Mouse (Mus musculus) c-Kit-positive CD71-negative TER-119-negative erythroid progenitor cells, embryonic 14.5 days (primary cell): ENCODE measurements at regions not wholly inside any gene's neighbourhood (a gene's known extent, or its start where the extent isn't known, plus 50 kb on each side); places are given as distances from the start of the nearest gene placed in this dataset.

Source experiments
- DNase-seq: peaks from one replicate; pipeline ENCODE4 v3.0.0-alpha.2; 2013; ENCODE audit warnings: low read depth

GRCm38 (mm10) chr1:128975586-128975985 is 297.5 kb upstream of the Thsd7b start:
- no peak for DNase-seq

GRCm38 (mm10) chr1:128951436-128951835 is 321.7 kb upstream of the Thsd7b start:
- DNase-seq: no peak

DNA sequence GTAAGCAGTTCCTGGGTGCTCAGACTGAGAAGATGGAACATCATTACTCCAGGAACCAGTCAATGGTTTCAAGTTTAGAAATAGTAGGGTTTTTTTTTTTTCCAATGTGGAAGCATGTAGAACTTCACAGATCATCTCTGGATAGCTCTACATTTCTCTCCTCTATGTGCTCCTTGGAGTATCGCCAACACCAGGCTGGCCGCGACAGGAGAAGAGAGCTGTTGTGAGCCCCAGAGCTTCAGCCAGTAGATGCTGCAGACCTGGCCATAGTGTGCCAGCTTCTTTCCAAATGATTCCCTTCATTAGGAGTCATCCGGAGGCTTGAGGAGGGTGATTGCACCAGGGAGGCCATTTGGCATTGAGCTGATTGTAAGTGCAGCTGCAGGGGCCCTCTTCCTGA is 322.6 kb upstream of the Thsd7b start:
- no peak for DNase-seq

DNA sequence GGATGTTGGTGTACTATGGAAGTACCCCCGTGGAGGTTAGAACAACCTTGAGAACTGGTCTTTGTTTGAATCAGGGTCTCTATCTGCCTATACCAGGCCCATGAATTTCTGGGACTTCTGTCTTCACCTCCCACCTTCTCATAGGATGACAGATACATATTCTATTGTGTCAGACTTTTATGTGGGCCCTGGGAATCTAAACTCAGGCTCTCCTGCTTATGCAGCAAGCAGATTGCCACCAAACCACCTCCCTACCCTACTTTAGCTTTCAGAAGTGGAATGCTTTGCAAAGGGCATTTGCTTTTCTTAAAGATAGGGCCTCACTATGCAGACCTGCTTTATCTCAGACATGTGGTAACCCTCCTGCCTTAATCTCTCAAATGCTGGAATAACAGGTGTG is 322.7 kb upstream of the Cxcr4 start:
- no peak for DNase-seq

- DNase-seq: no peak
Observed at GRCm38 (mm10) chr1:128912532-128912931, 320.4 kb upstream of the Cxcr4 start.

DNA sequence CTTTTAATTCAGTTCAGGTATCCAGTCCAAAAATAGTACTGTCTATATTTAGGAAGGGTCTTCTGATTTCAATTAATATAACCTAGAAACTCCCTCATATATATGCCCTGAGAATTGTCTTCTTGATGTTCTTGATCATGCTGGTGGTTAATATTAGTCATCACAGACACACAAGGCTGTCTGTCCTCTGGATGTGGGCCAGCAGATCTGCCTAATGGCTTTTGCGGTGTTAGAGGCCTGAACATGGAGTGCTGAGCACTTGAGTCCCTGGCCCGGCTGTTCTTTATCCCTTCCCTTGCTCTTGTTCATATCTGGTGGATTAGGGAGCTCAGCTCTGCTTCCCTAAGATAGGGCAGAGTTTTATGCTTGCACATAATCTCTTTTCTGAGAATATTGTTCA is 315.5 kb upstream of the Cxcr4 start:
- no peak for DNase-seq

DNA sequence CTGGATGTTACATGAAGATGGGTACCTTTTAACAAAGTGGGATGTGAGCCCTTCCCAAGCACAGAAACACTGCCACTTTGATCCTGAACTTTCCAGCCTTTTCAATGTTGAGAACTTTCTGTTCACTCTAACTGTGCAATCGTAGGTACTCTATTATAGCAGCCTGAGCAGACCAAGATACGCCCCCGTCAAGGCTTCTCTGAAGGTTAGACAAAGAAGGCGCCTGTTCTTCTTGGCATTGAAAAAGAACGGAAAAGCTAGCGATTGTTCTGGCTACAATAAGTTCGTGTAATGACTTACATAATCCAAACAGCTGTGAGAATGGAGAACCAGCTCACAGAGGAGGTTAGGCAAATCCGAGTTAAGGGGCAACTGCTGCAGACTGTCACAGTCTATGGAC is 305.9 kb upstream of the Cxcr4 start:
- DNase-seq: no peak

GRCm38 (mm10) chr1:128894546-128894945 is 302.5 kb upstream of the Cxcr4 start:
- no peak for DNase-seq

GRCm38 (mm10) chr1:128878291-128878690 is 286.2 kb upstream of the Cxcr4 start:
- DNase-seq: no peak

GRCm38 (mm10) chr1:128875289-128875688 is 283.2 kb upstream of the Cxcr4 start:
- DNase-seq: peak; percentile 23

DNA sequence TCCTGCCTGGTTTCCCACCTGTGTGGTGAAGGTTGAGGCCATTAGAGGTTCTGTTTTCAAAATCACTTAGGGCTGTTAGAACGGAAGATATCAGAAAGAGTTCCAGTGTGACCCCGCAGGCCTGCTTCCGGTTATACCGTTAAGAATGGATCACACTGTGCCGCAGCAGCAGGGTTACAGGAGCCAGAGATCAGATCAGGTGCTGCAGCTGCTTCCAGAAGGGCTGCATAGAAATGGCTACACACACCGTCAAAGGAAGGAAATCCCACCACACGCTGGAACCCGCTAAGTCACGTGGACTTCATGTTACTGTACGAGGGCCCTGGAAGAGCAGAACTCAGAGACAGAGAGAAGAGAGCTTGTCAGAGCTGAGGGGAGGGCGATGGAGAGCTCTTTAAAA is 282.1 kb upstream of the Cxcr4 start:
- no peak for DNase-seq

- no peak for DNase-seq
Observed at GRCm38 (mm10) chr1:128868761-128869160, 276.7 kb upstream of the Cxcr4 start.

- DNase-seq: no peak
Observed at GRCm38 (mm10) chr1:128860537-128860936, 268.4 kb upstream of the Cxcr4 start.

GRCm38 (mm10) chr1:128860094-128860493 is 268.0 kb upstream of the Cxcr4 start:
- no peak for DNase-seq

DNA sequence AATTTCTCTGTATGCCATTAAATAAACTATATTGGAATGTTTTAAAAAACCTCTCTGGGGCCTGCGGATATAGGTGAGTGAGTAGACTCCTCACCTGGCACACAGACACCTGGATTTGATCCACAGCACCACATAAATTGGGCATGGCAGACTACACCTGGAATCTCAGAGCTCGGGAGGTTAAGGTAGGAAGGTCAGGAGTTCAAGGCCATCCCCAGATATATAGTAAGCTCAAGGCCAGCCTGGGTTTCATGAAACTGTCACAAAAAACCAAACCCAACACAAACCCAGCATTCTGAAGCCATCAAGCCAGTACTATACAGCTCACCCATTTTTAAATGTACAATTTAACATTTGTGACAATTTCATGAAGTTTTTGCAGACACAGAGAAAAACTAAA is 266.6 kb upstream of the Cxcr4 start:
- DNase-seq: no peak

DNA sequence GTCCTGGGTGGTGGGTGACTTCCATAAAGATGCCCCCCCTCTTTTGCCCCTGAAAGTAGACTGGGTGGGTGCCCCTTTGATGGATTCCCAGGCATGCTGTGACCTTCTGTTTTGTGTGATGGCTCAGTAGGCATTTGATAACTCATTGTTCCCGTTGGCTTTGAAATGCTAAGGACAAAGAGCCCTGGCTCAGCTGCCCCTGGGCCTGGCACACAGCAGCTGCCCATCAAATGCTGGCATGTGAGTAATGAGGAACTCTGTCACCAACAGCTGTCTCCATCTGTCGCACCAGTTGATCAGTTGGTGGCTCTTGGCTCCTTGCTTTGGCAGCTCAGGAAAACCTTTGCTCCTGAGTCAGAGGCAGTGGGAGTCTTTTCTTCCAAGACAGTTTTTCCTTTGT is 264.8 kb upstream of the Cxcr4 start:
- DNase-seq: no peak

DNA sequence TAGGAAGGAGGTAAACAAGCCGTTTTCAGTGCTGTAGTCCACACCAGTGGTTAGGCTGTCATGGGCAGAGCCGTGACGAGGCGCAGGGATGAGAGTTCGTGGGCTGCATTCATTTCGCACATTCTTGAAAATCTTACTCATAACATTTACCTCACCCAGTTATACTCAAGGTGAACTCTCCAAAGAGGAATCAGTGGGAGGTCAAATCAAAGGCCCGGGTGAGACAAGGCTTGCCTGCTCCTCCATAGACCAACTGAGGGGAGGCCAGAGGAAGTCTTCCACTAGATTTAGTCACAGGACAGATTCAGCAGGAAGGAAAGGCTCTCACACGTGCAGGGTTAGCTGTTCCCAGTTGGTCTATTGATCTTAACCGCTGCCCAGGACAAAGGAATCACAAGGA is 262.6 kb upstream of the Cxcr4 start:
- no peak for DNase-seq

GRCm38 (mm10) chr1:128853286-128853685 is 261.2 kb upstream of the Cxcr4 start:
- DNase-seq: no peak

DNA sequence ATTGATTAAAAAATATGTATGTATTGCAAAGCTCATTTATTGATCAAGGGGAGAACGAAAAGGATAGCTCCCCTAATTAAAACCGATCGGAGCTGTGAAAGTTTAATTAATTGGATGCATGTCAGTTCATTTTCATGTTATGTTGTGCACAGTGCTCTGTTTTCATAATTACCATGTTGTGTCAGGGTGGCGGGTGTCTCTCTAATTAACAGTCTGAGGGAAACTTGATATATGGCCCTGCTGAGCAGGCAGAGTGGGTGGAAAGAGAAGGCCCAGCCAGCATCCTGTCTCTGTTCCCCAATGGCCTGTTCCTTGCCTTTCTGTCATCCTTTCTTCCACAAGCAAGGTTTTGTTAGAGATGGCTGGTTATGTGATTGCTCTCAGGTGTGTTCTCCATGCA is 245.3 kb upstream of the Cxcr4 start:
- no peak for DNase-seq

- no peak for DNase-seq
Observed at GRCm38 (mm10) chr1:128835510-128835909, 243.4 kb upstream of the Cxcr4 start.

GRCm38 (mm10) chr1:128833096-128833715 is 241.1 kb upstream of the Cxcr4 start:
- DNase-seq: peak; percentile 18

- DNase-seq: peak; percentile 74
Observed at GRCm38 (mm10) chr1:128832201-128832883, 240.2 kb upstream of the Cxcr4 start.

GRCm38 (mm10) chr1:128830671-128831240 is 238.7 kb upstream of the Cxcr4 start:
- DNase-seq: no peak

GRCm38 (mm10) chr1:128829536-128829935 is 237.4 kb upstream of the Cxcr4 start:
- DNase-seq: no peak
